Mouse (Mus musculus): Measurements from ENCODE around the gene Tmem53. TPM values are rescaled to one million over a fixed set of nuclear protein-coding genes. Genes with fewer than 3 reads are reported as not detected.

Gene Tmem53
- polyA plus RNA-seq (2015; fragmentation: Nextera tagmentation; extraction: Ambion mirVana): 36.8 and 39.9 TPM in 2 replicates

DNA sequence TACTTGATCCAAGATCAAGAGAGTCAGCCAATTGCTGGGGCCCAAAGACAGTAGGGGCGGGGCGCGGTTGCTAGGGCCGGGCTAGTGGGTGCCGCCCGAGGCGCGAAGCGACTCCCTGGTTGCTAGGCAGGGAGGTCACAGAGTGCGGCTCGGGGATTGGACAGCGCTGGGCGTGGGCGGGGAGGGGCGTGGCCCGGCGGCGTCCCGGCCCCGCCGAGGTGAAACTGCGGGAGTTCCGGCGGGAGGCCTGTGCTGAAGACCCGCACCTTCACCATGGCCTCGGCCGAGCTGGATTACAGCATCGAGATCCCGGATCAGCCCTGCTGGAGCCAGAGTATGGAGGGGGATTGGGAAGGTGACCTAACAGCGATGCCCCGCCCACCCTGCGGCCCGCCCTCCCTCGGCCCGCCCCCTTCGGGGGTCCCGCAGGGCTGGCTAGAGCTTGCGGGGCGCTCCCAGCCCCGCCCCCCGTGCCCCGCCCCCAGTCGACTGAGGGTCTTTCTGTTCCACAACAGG is at the start of gene Tmem53, which contains the start of gene Armh1:
Tmem53 (plus strand) TSS at position 151 of the 516 bp plus-strand sequence.
Armh1 (minus strand) TSS at position 325 of the 516 bp plus-strand sequence.
- peak within 1 kb of the TSS; percentile 87 for H3K27ac ChIP-seq (ENCODE audit: low read length)
- no peaks in the 10 kb centered on the region for H3K27me3 ChIP-seq (ENCODE audit: control insufficient read depth, insufficient read depth, low read length)
- peak; percentile 98 for ATAC-seq (replicated peaks; ENCODE audit: extremely low read depth, insufficient read depth, low FRiP score)
- no peaks in the 10 kb centered on the region for H3K36me3 ChIP-seq (ENCODE audit: control insufficient read depth, insufficient read depth)
- peak within 1 kb of the TSS; percentile 75 for H3K9ac ChIP-seq (ENCODE audit: low read length)
- H3K4me2 ChIP-seq (ENCODE audit: low read depth, low read length): peak within 1 kb of the TSS; percentile 74
- under 1% methylated on average over 36 of the region's 43 CpGs for WGBS
- peak within 1 kb of the TSS; percentile 64 for H3K4me3 ChIP-seq (ENCODE audit: low read length)
- no peaks in the 10 kb centered on the region for H3K9me3 ChIP-seq (replicated peaks; ENCODE audit: control insufficient read depth, low read length)
- H3K4me1 ChIP-seq (ENCODE audit: control insufficient read depth, insufficient read depth, low read length): peaks cover 28% of the 10 kb centered on the region

DNA sequence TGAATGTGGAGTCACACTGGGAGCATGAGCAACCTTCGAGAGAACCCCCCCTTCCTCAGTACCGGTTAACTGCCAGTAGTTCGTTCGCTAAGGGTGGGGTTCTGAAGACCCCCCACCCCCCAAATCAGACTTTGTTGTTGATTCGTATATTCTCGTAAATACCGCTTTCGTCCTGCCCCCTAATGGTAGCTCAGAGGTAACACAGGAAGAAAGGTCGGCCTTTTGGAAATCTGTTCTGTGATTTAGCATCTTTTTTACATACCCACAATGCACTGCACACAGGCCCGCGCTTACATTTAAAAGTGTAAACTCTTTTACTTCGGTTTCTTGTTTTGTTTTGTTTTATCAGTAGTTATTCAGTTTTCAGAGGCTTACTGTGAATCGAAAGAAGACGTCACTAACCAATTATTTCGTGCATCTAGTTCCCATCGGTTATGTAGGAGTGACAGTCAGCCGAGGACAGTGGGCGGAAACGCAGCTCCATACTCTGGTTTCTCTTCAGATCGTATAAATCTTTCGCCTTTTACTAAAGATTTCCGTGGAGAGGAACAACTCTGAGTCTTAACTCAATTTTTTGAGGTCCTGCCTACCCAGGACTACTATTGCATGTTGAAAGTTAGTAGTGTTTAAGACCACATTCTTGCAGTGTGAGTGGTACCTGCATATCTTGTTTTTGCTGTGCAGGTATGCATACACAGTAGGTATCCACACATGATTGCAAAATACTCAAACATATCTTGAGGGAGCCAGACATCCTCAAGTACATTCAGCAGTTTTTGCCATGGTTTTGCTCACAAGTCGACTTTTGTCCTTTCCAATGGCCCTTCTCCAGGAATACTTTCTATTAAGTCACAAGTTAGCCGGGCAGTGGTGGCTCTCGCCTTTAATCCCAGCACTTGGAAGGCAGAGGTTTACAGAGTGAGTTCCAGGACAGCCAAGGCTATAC is 49.4 kb upstream of the Tmem53 start:
- 2% methylated on average over 25 of the region's 25 CpGs for WGBS
- ATAC-seq (replicated peaks; ENCODE audit: extremely low read depth, insufficient read depth, low FRiP score): peak; percentile 69
- H3K4me2 ChIP-seq (ENCODE audit: low read depth, low read length): peak overlapping the region; percentile 73
- no peaks in the 10 kb centered on the region for H3K27me3 ChIP-seq (ENCODE audit: control insufficient read depth, insufficient read depth, low read length)
- no peaks in the 10 kb centered on the region for H3K4me1 ChIP-seq (ENCODE audit: control insufficient read depth, insufficient read depth, low read length)
- H3K9me3 ChIP-seq (replicated peaks; ENCODE audit: control insufficient read depth, low read length): no peaks in the 10 kb centered on the region
- peak overlapping the region; percentile 46 for H3K4me3 ChIP-seq (ENCODE audit: low read length)
- H3K36me3 ChIP-seq (ENCODE audit: control insufficient read depth, insufficient read depth): no peaks in the 10 kb centered on the region
- peak overlapping the region; percentile 74 for H3K27ac ChIP-seq (ENCODE audit: low read length)
- peak overlapping the region; percentile 71 for H3K9ac ChIP-seq (ENCODE audit: low read length)

DNA sequence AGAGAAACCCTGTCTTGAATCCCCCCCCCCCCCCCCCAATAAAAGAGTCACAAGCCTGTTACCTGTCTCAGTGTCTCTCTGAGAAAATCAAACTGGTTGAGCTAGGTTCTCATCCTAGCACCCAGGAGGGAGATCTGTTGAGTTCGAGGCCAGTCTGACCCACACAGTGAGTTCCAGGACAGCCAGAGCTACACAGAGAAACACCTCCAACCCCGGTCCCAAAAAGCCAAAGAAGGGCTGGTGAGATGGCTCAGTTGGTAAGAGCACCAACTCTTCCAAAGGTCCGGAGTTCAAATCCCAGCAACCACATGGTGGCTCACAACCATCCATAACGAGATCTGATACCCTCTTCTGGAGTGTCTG is 48.8 kb upstream of the Tmem53 start:
- H3K9ac ChIP-seq (ENCODE audit: low read length): no peak overlapping the region; the same call in 1 of the 2 replicates
- no peak overlapping the region for H3K4me3 ChIP-seq (ENCODE audit: low read length)
- peak overlapping the region; percentile 74 for H3K27ac ChIP-seq (ENCODE audit: low read length)
- no peaks in the 10 kb centered on the region for H3K27me3 ChIP-seq (ENCODE audit: control insufficient read depth, insufficient read depth, low read length)
- H3K4me2 ChIP-seq (ENCODE audit: low read depth, low read length): no peak overlapping the region; the same call in 1 of the 2 replicates
- WGBS: 61% methylated on average over 4 of the region's 4 CpGs
- no peak for ATAC-seq (replicated peaks; ENCODE audit: extremely low read depth, insufficient read depth, low FRiP score)
- no peaks in the 10 kb centered on the region for H3K9me3 ChIP-seq (replicated peaks; ENCODE audit: control insufficient read depth, low read length)
- no peaks in the 10 kb centered on the region for H3K4me1 ChIP-seq (ENCODE audit: control insufficient read depth, insufficient read depth, low read length)
- H3K36me3 ChIP-seq (ENCODE audit: control insufficient read depth, insufficient read depth): no peaks in the 10 kb centered on the region

DNA sequence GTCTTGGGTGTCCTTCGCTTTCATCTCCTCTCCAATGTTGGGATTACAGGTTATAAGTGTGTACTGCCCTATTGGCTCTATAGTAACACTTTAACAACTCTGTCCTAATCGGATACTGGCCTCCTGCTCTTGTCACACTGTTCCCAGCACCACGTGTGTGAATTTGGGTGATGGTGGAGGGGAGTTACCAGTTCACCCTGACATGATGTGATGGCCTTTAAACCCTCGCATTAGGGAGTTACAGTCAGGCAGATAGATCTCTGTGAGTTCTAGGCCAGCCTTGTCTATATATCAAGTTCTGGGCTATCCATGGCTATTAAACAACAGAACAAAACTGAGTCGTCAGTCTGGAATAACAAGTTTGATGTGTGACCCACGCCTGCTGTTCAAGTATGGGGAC is 42.2 kb upstream of the Tmem53 start:
- Histone ChIP-seq H3K36me3 (ENCODE audit: control insufficient read depth, insufficient read depth) (no peaks in the 10 kb centered on the region), H3K9ac (ENCODE audit: low read length) (no peak overlapping the region), H3K9me3 (replicated peaks; ENCODE audit: control insufficient read depth, low read length) (no peaks in the 10 kb centered on the region), H3K4me1 (ENCODE audit: control insufficient read depth, insufficient read depth, low read length) (no peaks in the 10 kb centered on the region), H3K27me3 (ENCODE audit: control insufficient read depth, insufficient read depth, low read length) (no peaks in the 10 kb centered on the region), H3K27ac (ENCODE audit: low read length) (no peak overlapping the region), H3K4me2 (ENCODE audit: low read depth, low read length) (no peak overlapping the region), H3K4me3 (ENCODE audit: low read length) (no peak overlapping the region)
- no peak for ATAC-seq (replicated peaks; ENCODE audit: extremely low read depth, insufficient read depth, low FRiP score)
- WGBS: 78% methylated on average over 6 of the region's 6 CpGs

DNA sequence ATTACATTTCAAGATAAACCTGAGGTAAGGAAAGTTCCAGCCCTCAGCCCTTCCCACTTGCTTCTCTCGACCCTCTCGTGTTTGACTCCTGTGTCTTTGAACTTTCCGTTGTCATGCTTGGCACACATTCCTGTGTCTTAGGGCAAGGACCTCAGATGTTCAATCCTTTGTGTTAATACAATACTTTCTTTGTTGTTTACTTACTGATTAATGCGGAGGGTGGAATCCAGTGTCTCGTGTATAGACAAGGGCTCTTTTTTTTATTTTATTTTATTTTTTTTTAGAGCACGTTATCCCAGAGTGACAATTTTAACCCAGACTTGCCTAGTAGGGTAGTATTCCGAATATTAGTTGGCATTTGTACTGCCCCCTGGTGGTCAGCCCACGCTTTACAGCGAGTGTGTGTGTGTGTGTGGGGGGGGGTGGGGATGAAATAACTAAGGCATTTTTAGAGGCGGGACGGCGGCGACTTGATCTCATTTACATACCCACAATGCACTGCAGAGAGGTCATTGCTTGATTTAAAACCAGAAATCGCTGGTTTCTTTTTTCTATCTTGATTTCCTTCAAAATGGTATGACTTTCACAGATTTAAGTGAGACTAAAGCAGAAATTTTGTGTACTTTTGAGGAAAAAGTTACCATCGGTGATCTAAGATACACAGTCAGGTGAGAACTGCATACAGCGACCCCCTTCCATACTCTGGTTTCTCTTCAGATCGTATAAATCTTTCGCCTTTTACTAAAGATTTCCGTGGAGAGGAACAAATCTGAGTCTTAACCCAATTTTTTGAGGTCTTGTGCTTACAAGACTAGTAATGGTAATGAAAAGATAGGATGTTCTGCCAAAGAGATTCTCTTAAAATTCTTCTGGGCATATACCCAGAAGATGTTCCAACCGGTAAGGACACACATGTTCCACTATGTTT is 41.3 kb upstream of the Tmem53 start:
- Histone ChIP-seq H3K36me3 (ENCODE audit: control insufficient read depth, insufficient read depth) (no peaks in the 10 kb centered on the region), H3K9me3 (replicated peaks; ENCODE audit: control insufficient read depth, low read length) (no peaks in the 10 kb centered on the region), H3K27ac (ENCODE audit: low read length) (no peak overlapping the region), H3K4me2 (ENCODE audit: low read depth, low read length) (peak overlapping the region; percentile 24; the same call in 1 of the 2 replicates), H3K4me3 (ENCODE audit: low read length) (peak overlapping the region; percentile 17), H3K27me3 (ENCODE audit: control insufficient read depth, insufficient read depth, low read length) (no peaks in the 10 kb centered on the region), H3K4me1 (ENCODE audit: control insufficient read depth, insufficient read depth, low read length) (no peaks in the 10 kb centered on the region), H3K9ac (ENCODE audit: low read length) (peak overlapping the region; percentile 33; the same call in 1 of the 2 replicates)
- 8% methylated on average over 20 of the region's 20 CpGs for WGBS
- peak; percentile 67; the same call in 1 of the 2 replicates for ATAC-seq (replicated peaks; ENCODE audit: extremely low read depth, insufficient read depth, low FRiP score)

DNA sequence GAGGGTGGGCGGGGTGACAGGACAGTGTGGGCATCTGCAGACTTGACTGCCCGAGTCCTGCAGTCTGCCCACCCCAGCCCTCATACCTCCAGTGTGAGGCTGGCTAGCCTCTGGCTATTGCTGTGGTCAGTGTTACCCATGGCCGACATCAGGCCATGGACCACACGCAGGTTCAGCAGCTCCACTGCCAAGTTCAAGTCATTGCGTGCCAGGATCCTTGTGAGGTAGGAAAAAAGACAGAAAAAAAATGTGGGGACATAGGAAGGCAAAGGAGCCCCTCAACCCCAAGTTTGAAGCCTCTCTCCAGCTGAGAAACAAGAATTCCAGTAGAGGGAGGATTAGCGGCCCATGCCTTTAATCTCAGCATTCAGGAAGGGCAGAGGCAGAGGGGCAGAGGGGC is 37.5 kb upstream of the Tmem53 start:
- WGBS: 78% methylated on average over 6 of the region's 6 CpGs
- Histone ChIP-seq H3K36me3 (ENCODE audit: control insufficient read depth, insufficient read depth) (no peaks in the 10 kb centered on the region), H3K9me3 (replicated peaks; ENCODE audit: control insufficient read depth, low read length) (no peaks in the 10 kb centered on the region), H3K9ac (ENCODE audit: low read length) (no peak overlapping the region), H3K27ac (ENCODE audit: low read length) (no peak overlapping the region), H3K4me3 (ENCODE audit: low read length) (no peak overlapping the region), H3K27me3 (ENCODE audit: control insufficient read depth, insufficient read depth, low read length) (no peaks in the 10 kb centered on the region), H3K4me2 (ENCODE audit: low read depth, low read length) (no peak overlapping the region), H3K4me1 (ENCODE audit: control insufficient read depth, insufficient read depth, low read length) (peaks cover 2% of the 10 kb centered on the region; the same call in 1 of the 2 replicates)
- no peak for ATAC-seq (replicated peaks; ENCODE audit: extremely low read depth, insufficient read depth, low FRiP score)

DNA sequence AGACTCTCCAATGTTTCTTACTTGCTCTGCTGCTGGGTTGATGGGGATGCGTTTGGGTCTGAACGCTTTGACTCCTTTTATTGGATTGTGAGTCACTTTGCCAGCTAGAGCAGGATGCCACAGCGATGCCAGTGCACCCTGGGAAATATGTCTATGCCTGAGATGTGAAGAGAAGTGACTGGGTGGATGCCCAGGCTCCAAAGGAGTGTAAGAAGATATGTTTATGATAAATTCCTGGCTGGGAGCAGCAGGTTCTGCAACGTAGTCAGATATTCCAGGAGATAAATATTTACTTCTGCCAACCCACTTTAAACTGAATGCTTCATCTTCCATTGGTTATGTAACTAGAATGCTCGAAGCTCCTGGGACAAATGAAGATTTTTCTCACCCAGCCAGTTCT is 34.7 kb upstream of the Tmem53 start:
- H3K36me3 ChIP-seq (ENCODE audit: control insufficient read depth, insufficient read depth): no peaks in the 10 kb centered on the region
- H3K27me3 ChIP-seq (ENCODE audit: control insufficient read depth, insufficient read depth, low read length): no peaks in the 10 kb centered on the region
- no peak for ATAC-seq (replicated peaks; ENCODE audit: extremely low read depth, insufficient read depth, low FRiP score)
- H3K4me1 ChIP-seq (ENCODE audit: control insufficient read depth, insufficient read depth, low read length): peaks cover 2% of the 10 kb centered on the region; the same call in 1 of the 2 replicates
- H3K9me3 ChIP-seq (replicated peaks; ENCODE audit: control insufficient read depth, low read length): no peaks in the 10 kb centered on the region
- no peak overlapping the region for H3K9ac ChIP-seq (ENCODE audit: low read length)
- H3K4me2 ChIP-seq (ENCODE audit: low read depth, low read length): no peak overlapping the region
- no peak overlapping the region for H3K4me3 ChIP-seq (ENCODE audit: low read length)
- 63% methylated on average over 5 of the region's 5 CpGs for WGBS
- no peak overlapping the region for H3K27ac ChIP-seq (ENCODE audit: low read length)

DNA sequence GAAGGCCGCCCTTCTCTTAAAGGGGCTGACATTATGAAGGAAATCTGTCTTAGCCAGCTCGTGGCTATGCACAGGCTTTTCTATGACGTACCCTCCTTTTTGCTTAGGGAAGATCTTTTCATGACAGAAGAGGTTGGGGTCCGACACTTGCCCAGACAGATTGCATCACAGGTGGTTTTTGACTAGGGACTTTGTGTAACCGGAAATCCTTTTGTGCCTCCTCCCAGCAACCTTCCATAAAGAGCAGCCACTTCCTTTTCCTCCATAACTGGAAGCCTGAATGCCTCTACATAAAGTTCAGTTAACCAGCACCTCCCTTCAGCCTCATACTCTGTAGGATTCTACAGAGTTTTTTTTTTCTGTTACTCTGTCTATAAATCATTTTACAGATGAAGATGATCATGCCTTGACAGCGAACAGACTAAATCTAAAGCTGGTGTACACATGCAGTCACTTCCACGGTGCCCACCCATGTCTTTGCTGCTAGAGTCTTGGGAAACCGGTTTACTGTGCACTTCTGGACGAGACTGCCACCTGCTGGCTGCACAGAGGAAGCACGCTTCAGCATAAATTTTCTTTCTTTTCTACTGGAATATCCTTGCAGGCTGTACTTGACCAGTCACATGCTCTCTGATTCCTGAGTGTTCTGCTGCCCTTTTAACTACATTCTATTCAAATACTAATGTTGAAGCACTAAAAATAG is 33.1 kb upstream of the Tmem53 start:
- no peak overlapping the region for H3K4me3 ChIP-seq (ENCODE audit: low read length)
- no peaks in the 10 kb centered on the region for H3K36me3 ChIP-seq (ENCODE audit: control insufficient read depth, insufficient read depth)
- H3K9ac ChIP-seq (ENCODE audit: low read length): no peak overlapping the region
- H3K27ac ChIP-seq (ENCODE audit: low read length): no peak overlapping the region; the same call in 1 of the 2 replicates
- peak overlapping the region; percentile 20 for H3K4me2 ChIP-seq (ENCODE audit: low read depth, low read length)
- no peaks in the 10 kb centered on the region for H3K27me3 ChIP-seq (ENCODE audit: control insufficient read depth, insufficient read depth, low read length)
- no peak for ATAC-seq (replicated peaks; ENCODE audit: extremely low read depth, insufficient read depth, low FRiP score)
- peaks cover 2% of the 10 kb centered on the region; the same call in 1 of the 2 replicates for H3K4me1 ChIP-seq (ENCODE audit: control insufficient read depth, insufficient read depth, low read length)
- no peaks in the 10 kb centered on the region for H3K9me3 ChIP-seq (replicated peaks; ENCODE audit: control insufficient read depth, low read length)
- WGBS: 30% methylated on average over 10 of the region's 10 CpGs

Measured in heart, embryonic 16.5 days (tissue).